Mouse (Mus musculus) testis, postnatal 10 days (tissue): ENCODE measurements at regions not wholly inside any gene's neighbourhood (a gene's known extent, or its start where the extent isn't known, plus 50 kb on each side); places are given as distances from the start of the nearest gene placed in this dataset.

Experiments
- DNase-seq: peaks from one replicate; pipeline ENCODE4 v3.0.0; 2021; ENCODE audit warnings: low spot score

DNA sequence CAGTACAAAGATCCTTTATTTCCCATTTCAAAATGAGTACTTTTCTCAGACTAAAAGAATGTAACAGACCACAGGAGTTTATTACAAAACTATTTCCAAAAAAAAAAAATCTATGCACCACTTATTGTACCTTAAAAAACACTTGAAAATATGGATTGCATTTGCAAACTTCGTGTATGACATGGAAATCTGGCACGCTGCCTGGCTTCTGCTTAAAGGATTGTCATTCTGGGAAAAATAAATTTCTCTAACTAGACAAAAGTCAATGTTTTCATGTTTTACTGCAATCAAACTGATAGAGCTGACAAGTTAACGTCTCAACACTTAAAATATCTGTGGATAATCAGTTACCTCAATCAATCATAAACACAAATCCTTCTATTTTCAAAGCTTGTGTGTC, 205.5 kb upstream of the Nr2f1 start:
- DNase-seq, result no peak

DNA sequence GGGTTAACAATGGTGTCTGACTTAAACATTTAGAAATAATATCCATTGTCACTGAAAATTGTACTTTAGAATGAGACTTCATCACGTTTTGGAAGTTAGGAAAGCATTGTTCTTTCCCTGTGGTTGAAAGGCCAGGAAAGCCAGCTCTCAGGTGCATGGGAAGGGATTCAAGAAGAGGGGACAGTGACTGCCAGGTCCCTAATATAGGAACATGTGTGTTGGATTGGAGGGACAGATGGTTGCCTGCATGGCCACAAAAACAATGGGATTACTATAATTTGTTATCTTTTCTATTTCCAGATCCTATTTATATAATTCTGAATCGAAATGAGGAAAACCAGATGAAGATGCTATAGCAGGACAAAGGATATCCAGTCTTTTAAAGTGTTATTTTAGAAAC, 184.2 kb upstream of the Nr2f1 start:
- DNase-seq, result no peak

DNA sequence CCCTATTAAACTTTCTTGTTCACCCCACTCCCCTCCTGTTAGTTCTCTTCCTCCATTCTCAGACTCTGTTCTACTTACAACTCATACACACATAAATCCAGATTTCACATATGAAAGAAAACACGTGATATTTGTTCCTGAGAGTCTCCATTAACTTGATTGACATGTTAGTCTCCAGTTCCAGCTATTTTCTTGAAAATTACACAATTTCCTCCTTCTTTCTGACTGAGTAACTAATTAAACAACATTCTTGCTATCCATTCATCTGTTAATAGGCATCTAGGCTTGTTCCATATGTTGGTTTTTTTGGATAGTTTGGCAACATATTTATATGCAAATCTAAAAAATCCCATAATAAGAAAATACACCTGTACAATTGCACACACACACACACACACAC, 161.7 kb upstream of the Nr2f1 start:
- no peak for DNase-seq

DNA sequence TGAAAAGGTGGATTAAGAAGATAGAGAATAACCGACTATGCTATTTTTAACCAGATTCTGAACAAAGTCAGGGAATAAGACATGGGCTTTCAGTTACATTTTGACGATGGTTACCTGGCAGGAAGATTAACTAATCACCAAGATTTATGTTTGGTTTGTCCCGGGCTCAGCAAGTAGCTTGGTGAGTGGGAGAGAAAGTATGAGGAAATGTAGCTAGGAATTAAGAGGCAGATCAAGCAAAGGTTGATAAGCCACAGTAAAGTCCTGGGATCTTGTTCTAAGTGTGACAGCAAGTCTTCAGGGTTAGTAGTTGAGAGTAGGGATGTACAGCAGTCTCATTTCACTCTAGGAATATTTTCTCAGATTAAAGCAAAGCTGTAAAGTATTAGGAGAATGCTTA, 149.3 kb upstream of the Nr2f1 start:
- no peak for DNase-seq

DNA sequence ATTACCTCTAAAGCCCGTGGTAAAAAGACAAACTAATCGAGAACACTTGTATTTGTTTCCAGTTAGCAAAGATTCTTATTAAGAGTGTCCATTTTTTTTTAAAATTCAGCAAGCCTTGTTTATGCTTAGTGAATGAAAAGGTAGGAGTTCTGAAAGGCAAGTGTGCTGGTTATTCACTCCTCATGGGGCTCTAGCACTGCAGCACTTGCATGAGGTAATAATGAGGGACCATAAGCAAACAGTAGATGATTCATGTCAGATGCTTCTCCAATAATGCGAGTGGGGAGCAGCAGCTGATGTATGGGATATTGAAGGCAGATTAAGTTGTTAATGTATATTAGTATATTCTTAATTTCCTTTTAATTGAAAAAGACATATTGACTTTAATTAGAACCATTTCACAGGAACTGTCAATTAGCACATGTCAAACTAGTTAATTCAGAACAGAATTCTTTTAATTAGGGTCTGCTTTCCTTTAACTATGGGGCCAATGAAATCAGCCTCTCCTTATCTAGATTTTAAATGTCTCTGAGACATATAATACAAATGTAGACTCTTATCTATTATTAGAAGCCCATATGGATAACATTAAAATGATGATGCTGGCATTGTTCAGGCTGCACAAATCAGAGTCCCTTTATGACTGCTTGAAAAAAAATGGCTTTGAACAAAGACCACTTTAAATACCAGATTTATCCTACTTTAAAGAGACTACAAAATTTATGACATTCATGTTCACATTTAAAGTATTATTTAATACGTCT, 125.1 kb upstream of the Nr2f1 start:
- no peak for DNase-seq

DNA sequence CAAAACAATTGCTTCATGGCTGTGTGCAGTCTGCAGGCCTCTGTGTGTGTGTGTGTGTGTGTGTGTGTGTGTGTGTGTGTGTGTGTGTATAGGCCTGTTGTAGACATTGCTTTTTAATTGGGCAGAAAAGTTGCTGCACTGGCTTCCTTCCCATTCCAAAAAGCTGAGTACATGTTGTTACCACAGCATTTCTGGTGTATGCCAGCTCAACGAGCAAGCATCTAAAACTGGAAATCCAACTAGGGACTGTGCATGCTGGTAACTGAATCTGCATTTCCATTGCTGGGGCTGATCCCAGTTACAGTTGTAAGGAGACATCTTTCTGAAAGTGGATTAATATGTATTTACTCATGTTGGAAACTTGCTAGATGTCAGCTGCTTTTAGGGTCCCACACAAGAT, 123.6 kb upstream of the Nr2f1 start:
- no peak for DNase-seq

DNA sequence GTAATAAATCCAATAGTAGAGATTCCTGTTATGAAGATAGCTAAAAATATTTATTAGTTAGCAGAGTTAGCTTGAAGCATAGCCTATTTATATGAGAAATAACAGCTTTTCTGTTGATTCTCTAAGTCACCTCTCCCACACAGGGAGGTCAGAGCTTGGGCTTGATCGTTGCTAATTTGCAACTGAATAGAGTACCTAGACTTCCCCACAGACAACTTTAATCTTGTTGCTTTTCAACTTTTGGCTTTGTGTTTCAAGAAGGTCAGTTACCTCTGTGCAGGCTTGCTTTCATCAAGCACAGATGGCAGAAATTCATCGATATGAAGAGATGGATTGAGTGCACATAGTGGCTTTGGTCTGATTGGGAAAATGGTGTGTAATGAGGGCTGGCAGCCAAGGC, 118.9 kb upstream of the Nr2f1 start:
- no peak for DNase-seq

DNA sequence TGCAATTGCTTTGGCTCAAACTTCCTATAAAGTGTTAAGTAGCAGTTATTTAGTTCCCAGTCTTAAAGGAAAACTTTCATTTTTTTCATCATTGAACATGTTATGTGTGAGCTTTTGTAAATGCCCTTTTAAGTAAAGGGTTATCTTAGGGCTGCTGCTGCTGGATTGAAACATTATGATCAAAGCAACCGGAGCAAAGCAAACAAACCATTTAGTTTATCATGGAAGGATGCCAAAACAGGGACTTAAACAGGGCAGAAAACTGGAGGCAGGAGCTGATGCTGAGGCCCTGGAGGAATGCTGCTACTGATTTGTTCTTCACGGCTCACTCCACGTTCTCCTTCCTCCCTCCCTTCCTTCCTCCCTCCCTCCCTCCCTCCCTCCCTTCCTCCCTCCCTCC, 111.3 kb upstream of the Nr2f1 start:
- no peak for DNase-seq
